Mouse (Mus musculus) heart, embryonic 13.5 days (tissue): ENCODE results near the gene Olfr777. TPM values are rescaled to one million over a fixed set of nuclear protein-coding genes. Genes with fewer than 3 reads are reported as not detected.
"Not testable (repeated sequence)": the region's sequence is repeated elsewhere in the genome, so short reads cannot be mapped to it uniquely, and the experiment has no call there.

Source experiments
- ATAC-seq: fragments of 200-750 bp; cut with Nextera tagmentation; 2 replicates; pipeline ENCODE4 v1.8.0; 2017; ENCODE audit warnings: moderate TSS enrichment; ENCODE audit not compliant: insufficient number of reproducible peaks, low FRiP score, low TSS enrichment; ENCODE audit errors: extremely low read depth
- H3K27ac ChIP-seq: fragments of 300-500 bp; sonication (generic); replicated peaks from 2 replicates; pipeline ENCODE4 v1.5.1; 2015; ENCODE audit warnings: moderate library complexity, mild to moderate bottlenecking, inconsistent platforms
- H3K27me3 ChIP-seq: fragments of 300-500 bp; sonication (generic); replicated peaks from 2 replicates; pipeline ENCODE4 v1.6.1; 2015; ENCODE audit warnings: mild to moderate bottlenecking, inconsistent platforms
- H3K36me3 ChIP-seq: fragments of 300-500 bp; sonication (generic); 2 replicates; pipeline ENCODE4 v1.6.1; 2015; ENCODE audit warnings: mild to moderate bottlenecking, inconsistent platforms
- H3K4me1 ChIP-seq: fragments of 300-500 bp; sonication (generic); 2 replicates; pipeline ENCODE4 v1.6.1; 2015; ENCODE audit warnings: inconsistent platforms
- H3K4me2 ChIP-seq: fragments of 300-500 bp; sonication (generic); 2 replicates; pipeline ENCODE4 v1.6.1; 2015; ENCODE audit warnings: inconsistent platforms, mild to moderate bottlenecking, moderate library complexity
- H3K4me3 ChIP-seq: fragments of 300-500 bp; sonication (generic); 2 replicates; pipeline ENCODE4 v1.5.1; 2015; ENCODE audit warnings: moderate library complexity, mild to moderate bottlenecking, inconsistent platforms
- H3K9ac ChIP-seq: fragments of 300-500 bp; sonication (generic); 2 replicates; pipeline ENCODE4 v1.6.1; 2015; ENCODE audit warnings: inconsistent platforms, mild to moderate bottlenecking, moderate library complexity
- H3K9me3 ChIP-seq: fragments of 300-500 bp; sonication (generic); 2 replicates; pipeline ENCODE4 v1.6.1; 2016; ENCODE audit warnings: inconsistent platforms
- WGBS: fragments of 180-500 bp; shearing (Covaris S2); methylation state at CpG from one replicate; pipeline ENCODE4 v1.1.7; 2015; ENCODE audit warnings: mixed read lengths; 5-methylcytosine and 5-hydroxymethylcytosine counted together
- polyA plus RNA-seq: library from polyadenylated mRNA; unstranded; fragments of >200 nt; fragmentation: Nextera tagmentation; extraction: Ambion mirVana; gene quantifications from 2 replicates; pipeline ENCODE4 v1.2.1, GENCODE M21; 2015

The Olfr777 gene
- polyA plus RNA-seq = not detected in 2 replicates

DNA sequence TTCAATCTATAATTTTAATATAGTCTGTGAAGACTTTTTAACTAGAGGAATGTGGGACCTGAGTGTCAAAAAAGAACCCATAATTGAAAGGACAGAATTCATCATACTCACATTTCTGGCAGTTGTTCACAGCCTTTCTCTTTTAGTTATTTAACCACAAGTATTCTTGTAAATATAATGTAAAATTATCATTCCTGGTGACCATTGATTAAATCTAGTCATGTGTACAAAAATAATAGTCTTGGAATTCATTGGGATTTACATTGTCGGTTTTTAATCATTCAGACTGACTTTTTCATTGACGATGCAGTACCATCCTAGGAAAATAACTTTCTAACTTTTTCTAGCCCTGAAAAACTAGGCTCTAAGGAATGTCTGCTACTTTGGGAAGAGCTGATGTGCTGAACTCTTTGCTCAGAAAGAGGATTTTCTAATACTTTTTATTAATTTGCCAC, at the start of gene Olfr777:
Olfr777 (minus strand) TSS at position 405 of the 455 bp plus-strand sequence.
- no peak within 1 kb of the TSS for H3K4me2 ChIP-seq
- no peak within 1 kb of the TSS for H3K4me3 ChIP-seq
- 88% methylated on average over 2 of the region's 2 CpGs for WGBS
- H3K36me3 ChIP-seq = no peaks in the 10 kb centered on the region
- ATAC-seq = no peak
- H3K9ac ChIP-seq = no peak within 1 kb of the TSS
- H3K4me1 ChIP-seq = no peaks in the 10 kb centered on the region
- H3K27ac ChIP-seq = no peak within 1 kb of the TSS
- no peaks in the 10 kb centered on the region for H3K27me3 ChIP-seq
- no peaks in the 10 kb centered on the region for H3K9me3 ChIP-seq

GRCm38 (mm10) chr10:129317817-129318216, 46.5 kb upstream of the Olfr777 start, which contains the start of gene Olfr780:
Gene Olfr780, plus strand, starts transcription at chr10:129318117.
- Histone ChIP-seq H3K4me2 (no peak within 1 kb of the TSS), H3K36me3 (no peaks in the 10 kb centered on the region), H3K4me1 (no peaks in the 10 kb centered on the region), H3K9me3 (no peaks in the 10 kb centered on the region), H3K27me3 (no peaks in the 10 kb centered on the region), H3K9ac (no peak within 1 kb of the TSS), H3K4me3 (no peak within 1 kb of the TSS), H3K27ac (no peak within 1 kb of the TSS)
- WGBS = 63% methylated on average over 3 of the region's 3 CpGs
- no peak for ATAC-seq

DNA sequence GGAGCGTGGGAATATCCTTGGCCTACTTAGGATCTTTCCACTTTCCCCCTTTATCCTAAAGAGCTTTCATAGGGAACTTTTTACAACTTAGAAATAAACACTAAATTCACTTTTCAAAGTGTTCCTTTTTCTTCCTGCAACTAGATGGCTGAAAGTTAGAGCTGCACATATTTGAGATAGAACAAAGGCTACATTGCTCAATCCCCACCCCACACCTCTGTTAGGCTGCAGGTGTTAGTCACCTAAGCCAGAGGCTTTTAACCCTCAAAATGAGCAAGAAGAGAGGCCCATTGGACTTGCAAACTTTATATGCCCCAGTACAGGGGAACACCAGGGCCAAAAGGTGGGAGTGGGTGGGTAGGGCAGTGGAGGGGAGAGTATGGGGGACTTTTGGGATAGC, 42.2 kb upstream of the Olfr777 start:
- not testable (repeated sequence) for H3K4me1 ChIP-seq, H3K9ac ChIP-seq, H3K4me3 ChIP-seq, H3K27ac ChIP-seq, H3K4me2 ChIP-seq, H3K9me3 ChIP-seq, H3K36me3 ChIP-seq, H3K27me3 ChIP-seq, ATAC-seq
- no CpG with 5 or more reads among the region's 1 CpGs for WGBS

DNA sequence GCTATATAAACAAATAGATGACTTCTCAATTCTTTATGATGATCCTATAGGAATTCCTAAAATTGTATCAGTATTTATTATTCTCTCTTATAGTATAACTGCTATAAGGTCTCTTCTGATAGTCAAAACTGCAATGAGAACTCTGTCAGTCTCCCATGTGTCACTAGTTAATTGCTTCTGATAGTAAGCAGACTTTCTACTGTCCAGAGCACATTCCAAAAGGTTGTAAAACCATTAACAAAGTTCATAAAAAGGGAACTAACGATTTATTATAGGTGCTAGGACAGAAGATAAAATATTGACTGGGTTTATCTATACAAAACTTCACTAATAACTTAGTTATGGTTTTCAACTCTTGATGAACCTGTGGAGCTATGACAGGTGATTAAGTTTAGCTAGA, 41.7 kb upstream of the Olfr777 start:
- not testable (repeated sequence) for H3K4me3 ChIP-seq, H3K9ac ChIP-seq, H3K4me2 ChIP-seq, H3K36me3 ChIP-seq, H3K27me3 ChIP-seq, ATAC-seq, H3K9me3 ChIP-seq, H3K4me1 ChIP-seq, H3K27ac ChIP-seq
- WGBS = 42% methylated on average over 1 of the region's 1 CpGs

- Histone ChIP-seq H3K27me3 (no peaks in the 10 kb centered on the region), H3K27ac (no peak within 1 kb of the TSS), H3K9ac (no peak within 1 kb of the TSS), H3K9me3 (no peaks in the 10 kb centered on the region), H3K4me2 (no peak within 1 kb of the TSS), H3K4me1 (no peaks in the 10 kb centered on the region), H3K36me3 (no peaks in the 10 kb centered on the region), H3K4me3 (no peak within 1 kb of the TSS)
- no peak for ATAC-seq
Measured at GRCm38 (mm10) chr10:129258827-129259226, 12.5 kb downstream of the Olfr777 start, which contains the start of gene Olfr776. Gene Olfr776, plus strand, starts transcription at chr10:129259127.

DNA sequence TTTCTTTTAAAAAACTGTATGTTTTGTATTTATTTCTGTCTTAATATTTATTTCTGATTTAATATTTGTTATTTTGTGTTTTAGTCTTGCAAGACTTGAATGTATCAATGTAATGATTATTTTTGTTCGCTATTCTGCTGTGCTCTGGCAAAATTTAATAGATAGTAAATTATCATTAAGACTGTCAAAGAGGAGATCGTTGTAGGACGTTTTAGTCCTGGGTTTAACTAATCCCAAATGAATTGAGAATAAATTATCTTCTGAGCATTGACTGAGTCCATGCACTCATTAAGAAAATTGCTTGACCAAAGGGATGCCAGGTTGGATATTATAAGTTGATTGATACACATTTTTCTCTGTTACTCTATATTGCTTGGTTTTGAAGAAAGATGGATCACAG, 23.2 kb downstream of the Olfr777 start, which contains the start of gene Olfr775:
Olfr775 (plus strand) TSS at position 301 of the 400 bp plus-strand sequence.
- Histone ChIP-seq H3K4me2 (no peak within 1 kb of the TSS), H3K27ac (no peak within 1 kb of the TSS)
- WGBS = 63% methylated on average over 3 of the region's 3 CpGs

DNA sequence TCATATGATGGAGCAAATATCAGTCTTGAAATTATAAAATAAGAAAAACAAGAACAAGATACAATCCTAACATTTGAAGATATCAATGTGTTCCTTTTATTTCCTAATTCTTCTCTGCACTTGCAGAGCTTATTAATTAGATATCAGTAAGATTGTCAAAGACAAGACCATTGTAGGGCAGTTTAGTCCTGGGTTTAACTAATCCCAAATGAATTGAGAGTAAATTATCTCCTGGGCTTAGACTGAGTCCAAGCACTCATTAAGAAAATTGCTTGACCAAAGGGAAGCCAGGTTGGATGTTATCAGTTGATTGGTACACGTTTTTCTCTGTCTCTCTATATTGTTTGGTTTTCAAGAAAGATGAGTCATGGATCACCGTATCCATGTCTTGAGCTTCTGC, 35.4 kb downstream of the Olfr777 start, which contains the start of gene Olfr774:
Olfr774 (plus strand) TSS at position 301 of the 400 bp plus-strand sequence.
- Histone ChIP-seq H3K9me3 (no peaks in the 10 kb centered on the region), H3K36me3 (no peaks in the 10 kb centered on the region)
- WGBS = 65% methylated on average over 2 of the region's 2 CpGs

More for the DNA sequence above, 23.2 kb downstream of the Olfr777 start, which contains the start of gene Olfr775:
- Histone ChIP-seq H3K27me3 (no peaks in the 10 kb centered on the region), H3K9me3 (no peaks in the 10 kb centered on the region), H3K36me3 (no peaks in the 10 kb centered on the region), H3K4me1 (no peaks in the 10 kb centered on the region), H3K9ac (no peak within 1 kb of the TSS), H3K4me3 (no peak within 1 kb of the TSS)
- no peak for ATAC-seq

DNA sequence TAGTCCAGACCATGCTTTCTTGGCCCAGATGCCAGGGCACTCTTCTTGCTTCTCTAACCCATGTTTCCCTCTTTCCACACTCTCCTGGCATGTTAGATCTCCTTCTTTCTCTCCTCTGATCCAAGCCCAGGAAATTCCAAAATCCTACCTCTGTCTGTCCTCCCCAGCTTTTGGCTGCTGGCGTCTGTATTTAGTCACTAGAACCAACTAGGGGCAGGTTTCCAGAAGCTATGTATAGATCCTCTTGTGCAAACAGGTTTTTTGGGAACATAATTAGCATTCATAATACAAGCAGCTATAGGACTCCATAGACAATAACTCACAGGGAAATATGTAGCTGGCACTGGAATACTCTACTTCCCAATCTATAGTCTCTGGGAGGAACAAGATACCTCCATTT, 40.5 kb downstream of the Olfr777 start:
- no peak overlapping the region for H3K4me3 ChIP-seq
- H3K4me1 ChIP-seq = no peaks in the 10 kb centered on the region
- no peaks in the 10 kb centered on the region; the same call in 1 of the 2 replicates for H3K9me3 ChIP-seq
- 50% methylated on average over 1 of the region's 1 CpGs for WGBS
- H3K27ac ChIP-seq = no peak overlapping the region
- H3K4me2 ChIP-seq = no peak overlapping the region
- no peaks in the 10 kb centered on the region for H3K36me3 ChIP-seq
- no peak overlapping the region for H3K9ac ChIP-seq
- no peaks in the 10 kb centered on the region for H3K27me3 ChIP-seq
- no peak for ATAC-seq

More for the DNA sequence above, 35.4 kb downstream of the Olfr777 start, which contains the start of gene Olfr774:
- ATAC-seq = no peak
- no peaks in the 10 kb centered on the region for H3K27me3 ChIP-seq
- H3K4me3 ChIP-seq = no peak within 1 kb of the TSS
- no peak within 1 kb of the TSS for H3K27ac ChIP-seq
- no peak within 1 kb of the TSS for H3K9ac ChIP-seq
- no peaks in the 10 kb centered on the region for H3K4me1 ChIP-seq
- H3K4me2 ChIP-seq = no peak within 1 kb of the TSS

Other genes with a start within 250 kb of the Olfr777 start
- not detected in 2 replicates for gene Olfr764-ps1, start 231.6 kb downstream of the Olfr777 start, polyA plus RNA-seq
- not detected in 2 replicates for gene Olfr765, start 221.5 kb downstream of the Olfr777 start, polyA plus RNA-seq
- gene Olfr766-ps1, start 202.5 kb downstream of the Olfr777 start, polyA plus RNA-seq = not detected in 2 replicates
- gene Olfr767, start 188.6 kb downstream of the Olfr777 start, polyA plus RNA-seq = not detected in 2 replicates
- gene Olfr768, start 172.1 kb downstream of the Olfr777 start, polyA plus RNA-seq = not detected in 2 replicates
- gene Olfr769, start 153.6 kb downstream of the Olfr777 start, polyA plus RNA-seq = 0.13 TPM in 1 of 2 replicates, not detected in the other
- not detected in 2 replicates for gene Olfr770, start 132.5 kb downstream of the Olfr777 start, polyA plus RNA-seq
- gene Olfr771, start 106.7 kb downstream of the Olfr777 start, polyA plus RNA-seq = not detected in 2 replicates
- gene Olfr772, start 93.6 kb downstream of the Olfr777 start, polyA plus RNA-seq = not detected in 2 replicates
- not detected in 2 replicates for gene Olfr773, start 84.1 kb downstream of the Olfr777 start, polyA plus RNA-seq
- gene Olfr774, start 35.3 kb downstream of the Olfr777 start, polyA plus RNA-seq = not detected in 2 replicates
- gene Olfr775, start 23.1 kb downstream of the Olfr777 start, polyA plus RNA-seq = not detected in 2 replicates
- gene Olfr776, start 12.4 kb downstream of the Olfr777 start, polyA plus RNA-seq = not detected in 2 replicates
- not detected in 2 replicates for gene Olfr780, start 46.6 kb upstream of the Olfr777 start, polyA plus RNA-seq
- not detected in 2 replicates for gene Olfr781, start 57.4 kb upstream of the Olfr777 start, polyA plus RNA-seq
- not detected in 2 replicates for gene Olfr782, start 77.4 kb upstream of the Olfr777 start, polyA plus RNA-seq
- 0.07 TPM in 1 of 2 replicates, not detected in the other for gene Olfr784, start 112.6 kb upstream of the Olfr777 start, polyA plus RNA-seq
- not detected in 2 replicates for gene Olfr785, start 133.9 kb upstream of the Olfr777 start, polyA plus RNA-seq
- gene Olfr786, start 155.8 kb upstream of the Olfr777 start, polyA plus RNA-seq = not detected in 2 replicates
- gene Olfr787, start 190.4 kb upstream of the Olfr777 start, polyA plus RNA-seq = not detected in 2 replicates
- gene Olfr788, start 199.5 kb upstream of the Olfr777 start, polyA plus RNA-seq = not detected in 2 replicates
- not detected in 2 replicates for gene Olfr789, start 213.3 kb upstream of the Olfr777 start, polyA plus RNA-seq
- gene Olfr790, start 227.0 kb upstream of the Olfr777 start, polyA plus RNA-seq = not detected in 2 replicates